Mouse (Mus musculus) ES-Bruce4 (cell line): Measurements from ENCODE around the gene Acadvl.

Experiments used
- CTCF ChIP-seq: IDR thresholded peaks from one replicate; pipeline ENCODE4 v1.8.1; 2011; ENCODE audit warnings: low read depth, low read length
- POLR2A ChIP-seq: IDR thresholded peaks from one replicate; pipeline ENCODE4 v1.8.1; 2011; ENCODE audit warnings: low read length; ENCODE audit not compliant: insufficient read depth

DNA sequence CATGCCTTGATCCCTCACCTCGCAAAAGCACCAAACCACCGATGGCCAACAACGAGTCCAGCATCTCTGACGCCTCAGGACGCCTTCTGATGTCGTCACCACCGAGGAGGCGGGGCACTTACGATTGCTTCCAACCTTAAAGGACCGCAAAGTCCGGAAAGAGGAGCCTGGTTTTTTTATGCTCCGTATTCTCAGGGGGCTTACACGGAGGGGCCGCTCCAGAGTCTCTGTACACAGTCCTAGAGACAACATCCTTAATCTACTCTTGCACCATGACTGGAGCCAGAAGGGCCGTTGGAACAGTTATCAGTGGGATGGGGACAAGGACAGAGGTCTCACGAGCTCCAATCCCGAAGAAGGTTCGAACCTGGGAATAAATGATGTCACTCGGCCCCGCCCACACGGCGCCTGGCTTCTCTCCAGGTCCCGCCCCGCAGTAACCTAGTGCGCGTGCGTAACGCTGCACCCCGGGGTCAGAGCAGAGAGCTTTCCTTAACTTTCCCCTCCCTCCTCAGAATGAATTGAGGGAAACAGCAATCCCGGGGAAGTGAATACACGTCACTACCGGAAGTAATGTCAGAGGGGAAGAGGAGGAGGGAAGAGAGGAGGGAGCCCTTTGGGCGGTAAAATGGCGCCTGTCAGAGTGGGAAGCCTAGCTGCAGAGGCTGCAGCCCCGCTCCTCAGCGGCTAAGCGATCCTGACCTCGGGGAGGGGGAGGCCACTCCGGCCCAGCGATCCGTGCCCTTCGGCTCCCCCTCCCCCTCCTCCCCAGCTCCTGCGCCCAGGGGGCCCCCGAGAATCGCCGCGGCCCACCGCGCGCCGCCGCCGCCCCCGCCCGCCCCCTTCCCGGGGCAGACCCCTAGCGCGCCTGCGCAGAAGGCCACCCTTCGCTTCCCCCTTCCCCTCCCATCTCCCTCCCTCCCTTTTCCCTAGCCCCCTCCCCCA lies 34.7 kb downstream of the Acadvl start:
- TF ChIP-seq POLR2A (peak; percentile 54), CTCF (no peak)
